In genomic region chr5:148682553-148682952, GRCm38 (mm10) we compare ENCODE assay signal across 21 mouse cellular contexts.
DNase-seq lines count a peak whose midpoint lies in the region; ATAC-seq and TF ChIP-seq lines count a peak whose summit lies in the region.
"Had no signal": no experiment of that assay in that cellular context is flagged by ENCODE, and none has a peak within 500 bp of the region (broad histone marks: within the 10 kb centered on the region; RNA-seq: fewer than 3 reads in every experiment).

No protein-coding gene starts in this region.

- H3K4me2 ChIP-seq in kidney, postnatal 0 days (ENCODE audit: low read length), result no peak overlapping the region
- no peak overlapping the region for H3K4me2 ChIP-seq in CH12.LX (ENCODE audit: insufficient read depth, low read depth, poor library complexity, severe bottlenecking)
- H3K4me2 ChIP-seq: heart, embryonic 13.5 days; hindbrain, embryonic 15.5 days; limb, embryonic 12.5 days; liver, embryonic 15.5 days had no signal

- TF ChIP-seq EP300 in CH12.LX (IDR thresholded peaks at IDR 0.05; ENCODE audit: low read length) (no peak), ES-Bruce4 (IDR thresholded peaks at IDR 0.05; ENCODE audit: insufficient read depth, low read depth, low read length) (no peak)

- in situ Hi-C loops in CH12.LX (cut with MboI; ENCODE audit: low pct_ligation_motif_present, low pct_unique_long_range_greater_than_20kb, low sequenced_read_pairs), result no loop called here

- TF ChIP-seq RAD21 in CH12.LX (IDR thresholded peaks at IDR 0.05; ENCODE audit: low read depth, low read length), result peak; percentile 36

- H3K4me1 ChIP-seq in kidney, postnatal 0 days (replicated peaks; ENCODE audit: insufficient read depth, low read length), result no peaks in the 10 kb centered on the region
- H3K4me1 ChIP-seq in CH12.LX (ENCODE audit: control insufficient read depth in 1 of 2, insufficient read depth in 2 of 2), result peaks cover 8 to 26% of the 10 kb centered on the region in 2 experiments
- H3K4me1 ChIP-seq in ES-Bruce4 (ENCODE audit: control insufficient read depth, insufficient read depth, low read length), result no peaks in the 10 kb centered on the region
- H3K4me1 ChIP-seq: heart, embryonic 13.5 days; hindbrain, embryonic 15.5 days had no signal

- H3K27me3 ChIP-seq in kidney, postnatal 0 days (ENCODE audit: insufficient read depth, low read length), result no peaks in the 10 kb centered on the region
- H3K27me3 ChIP-seq in CH12.LX (replicated peaks) (no peaks in the 10 kb centered on the region), ES-Bruce4 (ENCODE audit: control insufficient read depth, insufficient read depth, low read length, poor library complexity, severe bottlenecking) (no peaks in the 10 kb centered on the region)
- H3K27me3 ChIP-seq: heart, embryonic 13.5 days; hindbrain, embryonic 15.5 days; limb, embryonic 12.5 days; liver, embryonic 15.5 days had no signal

- ATAC-seq in kidney, postnatal 0 days (replicated peaks; ENCODE audit: low FRiP score, low read depth), result no peak
- ATAC-seq: forebrain, embryonic 16.5 days had no signal

- no peak for DNase-seq in kidney, postnatal 0 days (ENCODE audit: low spot score)
- no peak for DNase-seq in kidney, adult 18-20 months
- DNase-seq in CH12.LX (ENCODE audit: extremely low read depth), result no peak
- DNase-seq in brain, embryonic 14.5 days (ENCODE audit: low read depth), result no peak
- DNase-seq in gastrocnemius, postnatal 14 days, result no peak
- DNase-seq in urinary bladder, postnatal 10 days (ENCODE audit: low spot score), result no peak
- DNase-seq: adrenal gland, adult 8-10 months; cerebellum, adult 11 months; cerebellum, postnatal 10 days; embryo, embryonic 11 days; kidney, adult 8-10 months; kidney, postnatal 36 days; layer of hippocampus, adult 9-11 months; lung, postnatal 36 days; retina, postnatal 1 day had no signal

- H3K9me3 ChIP-seq in kidney, postnatal 0 days (replicated peaks; ENCODE audit: low read length), result no peaks in the 10 kb centered on the region
- H3K9me3 ChIP-seq in CH12.LX (replicated peaks; ENCODE audit: low read length), result peaks cover 19% of the 10 kb centered on the region
- no peaks in the 10 kb centered on the region for H3K9me3 ChIP-seq in ES-Bruce4 (replicated peaks; ENCODE audit: control insufficient read depth, insufficient read depth, low read length, poor library complexity, severe bottlenecking)
- H3K9me3 ChIP-seq: hindbrain, embryonic 15.5 days; limb, embryonic 12.5 days; liver, embryonic 15.5 days had no signal

- intact Hi-C loops in gastrocnemius, postnatal 14 days (cut with DNase I; ENCODE audit: low total_unique reads), result no loop called here

- no peak overlapping the region for H3K27ac ChIP-seq in kidney, postnatal 0 days
- H3K27ac ChIP-seq in CH12.LX (ENCODE audit: insufficient read depth, low read depth) (no peak overlapping the region), ES-Bruce4 (ENCODE audit: insufficient read depth, low read length) (no peak overlapping the region)
- H3K27ac ChIP-seq: heart, embryonic 13.5 days; hindbrain, embryonic 15.5 days; limb, embryonic 12.5 days; liver, embryonic 15.5 days had no signal

- dilution Hi-C loops in CH12.LX (cut with MboI; ENCODE audit: extremely low pct_ligation_motif_present, extremely low pct_unique_long_range_greater_than_20kb, low sequenced_read_pairs), result no loop called here

- no peak overlapping the region for H3K9ac ChIP-seq in kidney, postnatal 0 days (ENCODE audit: low read depth, low read length)
- H3K9ac ChIP-seq in CH12.LX (ENCODE audit: insufficient read depth, low read depth) (no peak overlapping the region), ES-Bruce4 (ENCODE audit: low read depth, poor library complexity, severe bottlenecking) (no peak overlapping the region)
- H3K9ac ChIP-seq: heart, embryonic 13.5 days; hindbrain, embryonic 15.5 days; limb, embryonic 12.5 days; liver, embryonic 15.5 days had no signal

- 94% methylated on average over 6 of the region's 6 CpGs for WGBS in kidney, postnatal 0 days

- H3K4me3 ChIP-seq in kidney, postnatal 0 days (replicated peaks; ENCODE audit: low read depth, low read length), result no peak overlapping the region
- H3K4me3 ChIP-seq in CH12.LX (replicated peaks in 1 of 3; ENCODE audit: low read depth in 2 of 3, low read length in 2 of 3, poor library complexity in 1 of 3) (no peak overlapping the region), ES-Bruce4 (ENCODE audit: low read depth, low read length) (no peak overlapping the region)
- H3K4me3 ChIP-seq: heart, embryonic 13.5 days; hindbrain, embryonic 15.5 days; limb, embryonic 12.5 days; liver, embryonic 15.5 days had no signal

- H3K36me3 ChIP-seq in kidney, postnatal 0 days (ENCODE audit: insufficient read depth, low read length), result no peaks in the 10 kb centered on the region
- H3K36me3 ChIP-seq in CH12.LX (replicated peaks in 1 of 2; ENCODE audit: control insufficient read depth in 1 of 2, insufficient read depth in 1 of 2, low read length in 1 of 2) (no peaks in the 10 kb centered on the region), ES-Bruce4 (ENCODE audit: control insufficient read depth, insufficient read depth, low read length, poor library complexity, severe bottlenecking) (no peaks in the 10 kb centered on the region)
- H3K36me3 ChIP-seq: heart, embryonic 13.5 days; hindbrain, embryonic 15.5 days; limb, embryonic 12.5 days; liver, embryonic 15.5 days had no signal

- peak; percentile 18; the same call in 1 of the 2 replicates for TF ChIP-seq CTCF in kidney, postnatal 0 days (IDR thresholded peaks at IDR 0.05; ENCODE audit: low read depth)
- peak in 1 of 2 experiments; percentile 42; a peak in 2 of 4 replicates for TF ChIP-seq CTCF in CH12.LX (conservative IDR thresholded peaks at IDR 0.05 in 1 of 2, IDR thresholded peaks at IDR 0.05 in 1 of 2; ENCODE audit: low read depth in 2 of 2, low read length in 2 of 2)
- TF ChIP-seq CTCF in ES-Bruce4 (IDR thresholded peaks at IDR 0.05; ENCODE audit: low read depth, low read length), result peak; percentile 43
- 0 out of 2 replicates have a peak, but pooled peaks have one; percentile 13 for TF ChIP-seq CTCF in brain, embryonic 14.5 days (IDR thresholded peaks at IDR 0.05; ENCODE audit: borderline replicate concordance, extremely low read depth, insufficient read depth, insufficient read length)

- TF ChIP-seq POLR2A in CH12.LX (IDR thresholded peaks at IDR 0.05; ENCODE audit: low read depth, low read length) (no peak), ES-Bruce4 (IDR thresholded peaks at IDR 0.05; ENCODE audit: insufficient read depth, low read length) (no peak)
- TF ChIP-seq POLR2A in brain, embryonic 14.5 days (IDR thresholded peaks at IDR 0.05; ENCODE audit: borderline replicate concordance, extremely low read depth, insufficient read depth, insufficient read length, poor library complexity, severe bottlenecking), result no peak

- H3K79me2 ChIP-seq in CH12.LX (replicated peaks; ENCODE audit: control insufficient read depth, extremely low read depth, insufficient read depth, poor library complexity, severe bottlenecking), result no peaks in the 10 kb centered on the region

TF ChIP-seq in CH12.LX, 34 proteins besides CTCF, POLR2A, EP300 and RAD21:
- TF ChIP-seq SMC3 (IDR thresholded peaks at IDR 0.05; ENCODE audit: low read depth, low read length) (peak; percentile 46), ZKSCAN1 (IDR thresholded peaks at IDR 0.05; ENCODE audit: borderline replicate concordance, low read depth, low read length) (no peak)
